Mouse (Mus musculus): ENCODE results near the gene Gm42669. TPM values are rescaled to one million over a fixed set of nuclear protein-coding genes. Genes with fewer than 3 reads are reported as not detected.

Gm42669 gene
- polyA plus RNA-seq, 1 experiment from 2014 or later: 0.13 TPM

DNA sequence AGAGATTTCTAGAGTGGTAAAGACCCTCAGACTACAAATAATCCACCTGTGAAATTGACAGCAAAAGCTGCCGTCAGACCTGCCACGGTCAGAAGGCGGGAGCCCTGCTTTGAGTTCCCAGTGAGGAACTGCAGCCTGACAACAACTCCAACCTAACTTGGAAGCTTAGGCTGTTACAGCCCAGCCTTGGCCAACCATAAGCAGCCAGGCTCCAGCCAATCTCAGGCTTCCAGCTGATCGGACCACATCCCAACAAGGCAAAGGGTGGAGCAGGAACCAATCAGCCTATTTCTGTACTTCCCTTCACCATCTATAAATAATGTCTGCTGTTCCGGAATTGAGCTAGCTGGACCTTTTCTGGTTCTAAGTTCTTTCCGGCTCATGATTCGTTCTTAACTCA lies 14.5 kb downstream of the Gm42669 start:
- 68% methylated on average over 7 of the region's 7 CpGs for WGBS
- H3K36me3 ChIP-seq: no peaks in the 10 kb centered on the region
- no peak overlapping the region for H3K27ac ChIP-seq (ENCODE audit: poor library complexity, severe bottlenecking)
- ATAC-seq (ENCODE audit: insufficient number of reproducible peaks, low FRiP score): no peak
- 0 out of 2 replicates have a peak, but pooled peaks cover 2% of the 10 kb centered on the region for H3K4me1 ChIP-seq (replicated peaks)
- H3K9me3 ChIP-seq (replicated peaks): no peaks in the 10 kb centered on the region
- no peak overlapping the region for H3K4me2 ChIP-seq
- H3K27me3 ChIP-seq (replicated peaks): no peaks in the 10 kb centered on the region
- no peak overlapping the region for H3K9ac ChIP-seq
- H3K4me3 ChIP-seq: no peak overlapping the region

GRCm38 (mm10) chr5:107524281-107524680 lies 16.9 kb downstream of the Gm42669 start:
- H3K4me3 ChIP-seq: no peak overlapping the region
- no peaks in the 10 kb centered on the region for H3K27me3 ChIP-seq (replicated peaks)
- 0 out of 2 replicates have a peak, but pooled peaks cover 2% of the 10 kb centered on the region for H3K4me1 ChIP-seq (replicated peaks)
- H3K36me3 ChIP-seq: no peaks in the 10 kb centered on the region
- no peak overlapping the region for H3K9ac ChIP-seq
- H3K4me2 ChIP-seq: no peak overlapping the region
- no peaks in the 10 kb centered on the region for H3K9me3 ChIP-seq (replicated peaks)
- ATAC-seq (ENCODE audit: insufficient number of reproducible peaks, low FRiP score): no peak
- H3K27ac ChIP-seq (ENCODE audit: poor library complexity, severe bottlenecking): no peak overlapping the region
- 75% methylated on average over 10 of the region's 10 CpGs for WGBS

DNA sequence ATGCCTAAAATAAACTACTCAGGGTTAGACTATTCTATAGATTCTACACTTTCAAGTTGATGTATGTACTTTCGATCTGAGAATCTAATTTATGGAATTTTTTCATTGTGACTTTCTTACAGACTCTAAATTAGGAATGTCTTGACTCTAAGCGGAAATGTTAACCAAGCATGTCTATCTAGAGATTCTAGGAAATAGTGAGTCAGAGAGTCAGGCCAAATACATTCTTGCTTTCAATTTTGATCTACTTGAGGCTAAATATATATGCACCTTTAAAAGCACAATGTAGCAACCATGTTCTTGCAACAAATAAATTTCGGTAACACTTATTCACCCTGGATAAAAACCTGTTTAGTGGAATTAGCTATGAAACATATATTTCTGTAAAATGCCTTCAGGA lies 21.4 kb downstream of the Gm42669 start:
- Histone ChIP-seq H3K36me3 (no peaks in the 10 kb centered on the region), H3K4me1 (replicated peaks) (no peaks in the 10 kb centered on the region), H3K27me3 (replicated peaks) (no peaks in the 10 kb centered on the region), H3K9me3 (replicated peaks) (no peaks in the 10 kb centered on the region), H3K27ac (ENCODE audit: poor library complexity, severe bottlenecking) (no peak overlapping the region), H3K4me3 (no peak overlapping the region), H3K4me2 (no peak overlapping the region), H3K9ac (no peak overlapping the region)
- WGBS: 75% methylated on average over 3 of the region's 3 CpGs
- ATAC-seq (ENCODE audit: insufficient number of reproducible peaks, low FRiP score): no peak

GRCm38 (mm10) chr5:107533590-107533989 lies 26.2 kb downstream of the Gm42669 start:
- ATAC-seq (ENCODE audit: insufficient number of reproducible peaks, low FRiP score): no peak
- H3K9me3 ChIP-seq (replicated peaks): no peaks in the 10 kb centered on the region
- no peak overlapping the region for H3K27ac ChIP-seq (ENCODE audit: poor library complexity, severe bottlenecking)
- H3K4me2 ChIP-seq: no peak overlapping the region
- no peaks in the 10 kb centered on the region for H3K27me3 ChIP-seq (replicated peaks)
- no peaks in the 10 kb centered on the region for H3K36me3 ChIP-seq
- H3K9ac ChIP-seq: no peak overlapping the region
- 35% methylated on average over 2 of the region's 2 CpGs for WGBS
- H3K4me1 ChIP-seq (replicated peaks): no peaks in the 10 kb centered on the region
- H3K4me3 ChIP-seq: no peak overlapping the region

GRCm38 (mm10) chr5:107534581-107534980 lies 27.2 kb downstream of the Gm42669 start, which contains the start of gene 1700028K03Rik:
1700028K03Rik (plus strand) TSS chr5:107534709.
- Histone ChIP-seq H3K4me3 (no peak within 1 kb of the TSS), H3K27ac (ENCODE audit: poor library complexity, severe bottlenecking) (no peak within 1 kb of the TSS), H3K9ac (no peak within 1 kb of the TSS), H3K4me2 (no peak within 1 kb of the TSS), H3K9me3 (replicated peaks) (no peaks in the 10 kb centered on the region), H3K4me1 (replicated peaks) (no peaks in the 10 kb centered on the region), H3K36me3 (no peaks in the 10 kb centered on the region), H3K27me3 (replicated peaks) (no peaks in the 10 kb centered on the region)
- 65% methylated on average over 15 of the region's 15 CpGs for WGBS
- ATAC-seq (ENCODE audit: insufficient number of reproducible peaks, low FRiP score): peak; percentile 64

GRCm38 (mm10) chr5:107541696-107542095 lies 34.3 kb downstream of the Gm42669 start:
- H3K9ac ChIP-seq: no peak overlapping the region
- H3K27ac ChIP-seq (ENCODE audit: poor library complexity, severe bottlenecking): no peak overlapping the region
- ATAC-seq (ENCODE audit: insufficient number of reproducible peaks, low FRiP score): no peak
- no peaks in the 10 kb centered on the region for H3K36me3 ChIP-seq
- no peak overlapping the region for H3K4me3 ChIP-seq
- H3K27me3 ChIP-seq (replicated peaks): no peaks in the 10 kb centered on the region
- H3K4me2 ChIP-seq: no peak overlapping the region
- H3K9me3 ChIP-seq (replicated peaks): no peaks in the 10 kb centered on the region
- H3K4me1 ChIP-seq (replicated peaks): no peaks in the 10 kb centered on the region
- 49% methylated on average over 7 of the region's 7 CpGs for WGBS

GRCm38 (mm10) chr5:107545927-107546326 lies 38.5 kb downstream of the Gm42669 start:
- H3K9me3 ChIP-seq (replicated peaks): no peaks in the 10 kb centered on the region
- no peak overlapping the region for H3K4me3 ChIP-seq
- peaks cover 7% of the 10 kb centered on the region; the same call in 1 of the 2 replicates for H3K4me1 ChIP-seq (replicated peaks)
- H3K4me2 ChIP-seq: no peak overlapping the region
- H3K27me3 ChIP-seq (replicated peaks): no peaks in the 10 kb centered on the region
- ATAC-seq (ENCODE audit: insufficient number of reproducible peaks, low FRiP score): no peak
- no peak overlapping the region for H3K9ac ChIP-seq
- 80% methylated on average over 4 of the region's 4 CpGs for WGBS
- peaks cover 19% of the 10 kb centered on the region for H3K36me3 ChIP-seq
- no peak overlapping the region for H3K27ac ChIP-seq (ENCODE audit: poor library complexity, severe bottlenecking)

- ATAC-seq (ENCODE audit: insufficient number of reproducible peaks, low FRiP score): peak; percentile 91
- H3K9ac ChIP-seq: no peak overlapping the region
Observed at GRCm38 (mm10) chr5:107547955-107548354, 40.5 kb downstream of the Gm42669 start.

DNA sequence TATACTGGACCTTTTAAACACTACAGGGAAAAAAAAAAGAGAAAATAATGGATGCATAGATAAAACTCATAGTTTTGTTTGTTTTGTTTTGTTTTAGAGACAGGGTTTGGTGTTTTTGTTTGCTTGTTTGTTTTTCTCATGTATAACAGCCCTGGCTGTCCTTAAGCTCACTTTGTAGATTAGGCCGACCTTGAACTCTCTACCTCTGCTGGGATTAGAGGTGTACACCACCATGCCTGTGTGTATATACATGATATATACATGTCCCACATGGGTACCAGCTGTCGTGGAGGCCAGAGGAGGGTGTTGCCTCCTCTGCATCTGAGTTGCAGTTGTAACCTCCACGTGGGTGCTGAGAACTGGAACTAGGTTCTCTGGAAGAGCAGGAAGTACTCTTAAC lies 41.0 kb downstream of the Gm42669 start:
- Histone ChIP-seq H3K4me2 (no peak overlapping the region), H3K27me3 (replicated peaks) (no peaks in the 10 kb centered on the region), H3K36me3 (peaks cover 35% of the 10 kb centered on the region), H3K27ac (ENCODE audit: poor library complexity, severe bottlenecking) (no peak overlapping the region), H3K9ac (no peak overlapping the region), H3K9me3 (replicated peaks) (no peaks in the 10 kb centered on the region), H3K4me3 (no peak overlapping the region), H3K4me1 (replicated peaks) (peaks cover 7% of the 10 kb centered on the region; the same call in 1 of the 2 replicates)
- WGBS: 79% methylated on average over 3 of the region's 3 CpGs
- no peak for ATAC-seq (ENCODE audit: insufficient number of reproducible peaks, low FRiP score)

More at GRCm38 (mm10) chr5:107547955-107548354, 40.5 kb downstream of the Gm42669 start:
- 66% methylated on average over 3 of the region's 3 CpGs for WGBS
- Histone ChIP-seq H3K4me3 (no peak overlapping the region), H3K4me2 (no peak overlapping the region), H3K4me1 (replicated peaks) (peaks cover 7% of the 10 kb centered on the region; the same call in 1 of the 2 replicates), H3K9me3 (replicated peaks) (no peaks in the 10 kb centered on the region), H3K27ac (ENCODE audit: poor library complexity, severe bottlenecking) (no peak overlapping the region), H3K36me3 (peaks cover 33% of the 10 kb centered on the region), H3K27me3 (replicated peaks) (no peaks in the 10 kb centered on the region)

- WGBS: 82% methylated on average over 5 of the region's 5 CpGs
- Histone ChIP-seq H3K27ac (ENCODE audit: poor library complexity, severe bottlenecking) (no peak overlapping the region), H3K4me3 (no peak overlapping the region), H3K9me3 (replicated peaks) (no peaks in the 10 kb centered on the region), H3K36me3 (peaks cover 47% of the 10 kb centered on the region), H3K27me3 (replicated peaks) (no peaks in the 10 kb centered on the region), H3K4me2 (no peak overlapping the region), H3K4me1 (replicated peaks) (peaks cover 1% of the 10 kb centered on the region; the same call in 1 of the 2 replicates), H3K9ac (no peak overlapping the region)
- ATAC-seq (ENCODE audit: insufficient number of reproducible peaks, low FRiP score): no peak
Observed at GRCm38 (mm10) chr5:107554336-107554735, 46.9 kb downstream of the Gm42669 start.

DNA sequence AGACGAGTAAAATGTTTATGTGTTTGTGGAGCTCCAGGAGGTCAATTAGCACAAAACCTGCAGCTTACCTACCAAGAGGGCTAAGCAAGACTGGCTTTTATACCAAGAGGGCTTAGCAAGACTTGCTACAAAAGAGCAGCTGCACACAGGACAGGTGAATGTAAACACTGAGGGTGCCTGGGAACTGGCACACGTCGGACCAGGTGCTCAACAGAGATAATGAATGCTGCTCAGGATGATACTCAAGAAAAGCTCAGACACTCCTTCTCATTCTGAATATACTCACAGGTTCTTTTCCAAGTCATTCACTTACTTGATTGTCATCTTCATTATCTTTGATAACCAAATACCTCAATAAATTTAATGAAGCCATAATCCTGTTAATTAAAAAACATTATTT lies 49.5 kb downstream of the Gm42669 start:
- H3K36me3 ChIP-seq: peaks cover 51% of the 10 kb centered on the region
- no peak for ATAC-seq (ENCODE audit: insufficient number of reproducible peaks, low FRiP score)
- H3K4me2 ChIP-seq: no peak overlapping the region
- H3K4me3 ChIP-seq: no peak overlapping the region
- no peaks in the 10 kb centered on the region for H3K9me3 ChIP-seq (replicated peaks)
- H3K27ac ChIP-seq (ENCODE audit: poor library complexity, severe bottlenecking): no peak overlapping the region
- H3K9ac ChIP-seq: no peak overlapping the region
- WGBS: 73% methylated on average over 3 of the region's 3 CpGs
- no peaks in the 10 kb centered on the region for H3K4me1 ChIP-seq (replicated peaks)
- no peaks in the 10 kb centered on the region for H3K27me3 ChIP-seq (replicated peaks)

DNA sequence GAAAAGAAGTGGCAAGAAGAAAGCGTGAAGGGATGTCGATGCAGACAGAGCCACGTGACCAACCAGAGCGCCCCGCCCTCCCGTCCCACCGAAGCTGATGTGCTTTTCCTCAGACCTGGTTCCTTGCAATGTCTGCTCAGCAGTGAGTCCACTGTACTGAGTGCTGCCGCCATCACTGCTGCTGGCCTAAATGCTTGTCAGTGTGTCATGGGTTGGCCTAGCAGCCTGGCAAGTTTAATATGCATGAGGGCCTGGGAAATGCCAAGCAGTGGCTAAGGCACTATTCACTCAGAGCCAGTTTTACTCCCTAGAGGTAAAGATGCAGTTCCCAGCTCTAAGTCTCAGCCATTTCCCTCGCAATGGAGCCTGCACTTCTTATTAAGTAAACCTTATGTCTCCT lies 61.7 kb downstream of the Gm42669 start:
- H3K27me3 ChIP-seq (replicated peaks): no peaks in the 10 kb centered on the region
- peaks cover 58% of the 10 kb centered on the region for H3K36me3 ChIP-seq
- H3K4me1 ChIP-seq (replicated peaks): no peaks in the 10 kb centered on the region
- no peak overlapping the region for H3K4me2 ChIP-seq
- no peak overlapping the region for H3K9ac ChIP-seq
- H3K27ac ChIP-seq (ENCODE audit: poor library complexity, severe bottlenecking): no peak overlapping the region
- H3K9me3 ChIP-seq (replicated peaks): no peaks in the 10 kb centered on the region; the same call in 1 of the 2 replicates
- H3K4me3 ChIP-seq: no peak overlapping the region
- ATAC-seq (ENCODE audit: insufficient number of reproducible peaks, low FRiP score): no peak
- WGBS: 96% methylated on average over 9 of the region's 9 CpGs

All from heart, embryonic 12.5 days (tissue).